Comparison of ENCODE assay signal across 12 mouse cellular contexts in genomic region chr14:103779276-103779675, GRCm38 (mm10).
DNase-seq lines count a peak whose midpoint lies in the region; ATAC-seq and TF ChIP-seq lines count a peak whose summit lies in the region.
"Had no signal": no experiment of that assay in that cellular context is flagged by ENCODE, and none has a peak within 500 bp of the region (broad histone marks: within the 10 kb centered on the region; RNA-seq: fewer than 3 reads in every experiment).

No protein-coding gene starts in this region.

- no peak for TF ChIP-seq EP300 in lung, postnatal 0 days (IDR thresholded peaks at IDR 0.05)

- ATAC-seq in lung, embryonic 15.5 days (ENCODE audit: borderline replicate concordance, extremely low read depth, low FRiP score, low TSS enrichment) = no peak
- ATAC-seq in lung, postnatal 0 days = no peak
- peak; percentile 43 for ATAC-seq in forebrain, embryonic 16.5 days
- peak; percentile 19; the same call in 1 of the 2 replicates for ATAC-seq in midbrain, embryonic 12.5 days (ENCODE audit: low FRiP score, low read depth)
- no peak for ATAC-seq in stomach, embryonic 15.5 days (ENCODE audit: insufficient read depth, low FRiP score, low read depth)

- no peaks in the 10 kb centered on the region for H3K27me3 ChIP-seq in lung, embryonic 15.5 days
- H3K27me3 ChIP-seq in lung, postnatal 0 days (replicated peaks; ENCODE audit: insufficient read depth, low read length) = no peaks in the 10 kb centered on the region
- H3K27me3 ChIP-seq in forebrain, embryonic 16.5 days (replicated peaks; ENCODE audit: control insufficient read depth, insufficient read depth, low read length) = no peaks in the 10 kb centered on the region
- H3K27me3 ChIP-seq in midbrain, embryonic 12.5 days = no peaks in the 10 kb centered on the region
- H3K27me3 ChIP-seq in stomach, embryonic 15.5 days (replicated peaks) = no peaks in the 10 kb centered on the region

- peaks cover 18% of the 10 kb centered on the region for H3K4me1 ChIP-seq in lung, embryonic 15.5 days
- H3K4me1 ChIP-seq in lung, postnatal 0 days (ENCODE audit: insufficient read depth, low read depth, low read length) = peaks cover 4% of the 10 kb centered on the region; the same call in 1 of the 2 replicates
- H3K4me1 ChIP-seq in forebrain, embryonic 16.5 days (replicated peaks; ENCODE audit: control insufficient read depth, insufficient read depth, low read length) = peaks cover 22% of the 10 kb centered on the region
- H3K4me1 ChIP-seq in midbrain, embryonic 12.5 days = peaks cover 27% of the 10 kb centered on the region
- peaks cover 5% of the 10 kb centered on the region; the same call in 1 of the 2 replicates for H3K4me1 ChIP-seq in stomach, embryonic 15.5 days

- no peaks in the 10 kb centered on the region for H3K9me3 ChIP-seq in lung, embryonic 15.5 days
- no peaks in the 10 kb centered on the region for H3K9me3 ChIP-seq in lung, postnatal 0 days (ENCODE audit: low read length)
- H3K9me3 ChIP-seq in forebrain, embryonic 16.5 days (ENCODE audit: control insufficient read depth, low read length) = no peaks in the 10 kb centered on the region
- H3K9me3 ChIP-seq in midbrain, embryonic 12.5 days = peaks cover 5% of the 10 kb centered on the region; the same call in 1 of the 2 replicates
- no peaks in the 10 kb centered on the region for H3K9me3 ChIP-seq in stomach, embryonic 15.5 days
- H3K9me3 ChIP-seq: limb, embryonic 13.5 days had no signal

- peak overlapping the region; percentile 58; the same call in 1 of the 2 replicates for H3K4me2 ChIP-seq in lung, embryonic 15.5 days
- H3K4me2 ChIP-seq in lung, postnatal 0 days (replicated peaks; ENCODE audit: low read depth, low read length) = no peak overlapping the region
- peak overlapping the region; percentile 55 for H3K4me2 ChIP-seq in forebrain, embryonic 16.5 days (ENCODE audit: low read length)
- peak overlapping the region; percentile 47 for H3K4me2 ChIP-seq in midbrain, embryonic 12.5 days (replicated peaks)
- peak overlapping the region; percentile 48; the same call in 1 of the 2 replicates for H3K4me2 ChIP-seq in stomach, embryonic 15.5 days

- no peak for DNase-seq in lung, postnatal 0 days (ENCODE audit: low spot score)
- no peak for DNase-seq in cerebellum, adult 18-20 months
- no peak for DNase-seq in adrenal gland, adult (ENCODE audit: inconsistent age in 2 of 2, low spot score in 1 of 2)
- DNase-seq in embryo, embryonic 11 days = no peak
- DNase-seq: cerebellum, postnatal 25 days; lung, adult 18-20 months; thymus, postnatal 14 days had no signal

- no peak overlapping the region for H3K9ac ChIP-seq in lung, embryonic 15.5 days
- no peak overlapping the region for H3K9ac ChIP-seq in lung, postnatal 0 days (replicated peaks; ENCODE audit: low read depth)
- H3K9ac ChIP-seq in forebrain, embryonic 16.5 days (replicated peaks; ENCODE audit: low read depth, low read length) = 0 out of 2 replicates have a peak overlapping the region, but pooled peaks have one; percentile 9
- no peak overlapping the region for H3K9ac ChIP-seq in midbrain, embryonic 12.5 days (replicated peaks)
- no peak overlapping the region for H3K9ac ChIP-seq in stomach, embryonic 15.5 days
- H3K9ac ChIP-seq: limb, embryonic 13.5 days had no signal

- no peak overlapping the region for H3K4me3 ChIP-seq in lung, embryonic 15.5 days
- no peak overlapping the region for H3K4me3 ChIP-seq in lung, postnatal 0 days (ENCODE audit: low read depth, low read length)
- H3K4me3 ChIP-seq in forebrain, embryonic 16.5 days (replicated peaks; ENCODE audit: low read length) = no peak overlapping the region; the same call in 1 of the 2 replicates
- peak overlapping the region; percentile 23; the same call in 1 of the 2 replicates for H3K4me3 ChIP-seq in midbrain, embryonic 12.5 days
- H3K4me3 ChIP-seq in stomach, embryonic 15.5 days (replicated peaks) = no peak overlapping the region

- H3K36me3 ChIP-seq in lung, embryonic 15.5 days = no peaks in the 10 kb centered on the region
- H3K36me3 ChIP-seq in lung, postnatal 0 days (ENCODE audit: insufficient read depth, low read length) = no peaks in the 10 kb centered on the region
- no peaks in the 10 kb centered on the region for H3K36me3 ChIP-seq in forebrain, embryonic 16.5 days (ENCODE audit: control insufficient read depth, insufficient read depth)
- H3K36me3 ChIP-seq in midbrain, embryonic 12.5 days = no peaks in the 10 kb centered on the region
- H3K36me3 ChIP-seq in stomach, embryonic 15.5 days = no peaks in the 10 kb centered on the region
- H3K36me3 ChIP-seq: limb, embryonic 13.5 days had no signal

- no peak for TF ChIP-seq CTCF in lung, postnatal 0 days (IDR thresholded peaks at IDR 0.05)

- WGBS in lung, embryonic 15.5 days = 51% methylated on average over 6 of the region's 6 CpGs
- WGBS in lung, postnatal 0 days = 56% methylated on average over 6 of the region's 6 CpGs
- WGBS in forebrain, embryonic 16.5 days = 36% methylated on average over 6 of the region's 6 CpGs
- 63% methylated on average over 6 of the region's 6 CpGs for WGBS in midbrain, embryonic 12.5 days
- WGBS in stomach, embryonic 15.5 days = 60% methylated on average over 6 of the region's 6 CpGs

- no peak overlapping the region for H3K27ac ChIP-seq in lung, embryonic 15.5 days
- no peak overlapping the region for H3K27ac ChIP-seq in lung, postnatal 0 days (ENCODE audit: low read length)
- peak overlapping the region; percentile 73 for H3K27ac ChIP-seq in forebrain, embryonic 16.5 days (ENCODE audit: low read length)
- H3K27ac ChIP-seq in midbrain, embryonic 12.5 days (replicated peaks) = peak overlapping the region; percentile 90
- peak overlapping the region; percentile 77; the same call in 1 of the 2 replicates for H3K27ac ChIP-seq in stomach, embryonic 15.5 days
- H3K27ac ChIP-seq: limb, embryonic 13.5 days had no signal

Comparison
In these comparisons a context has a peak if more than half of its experiments do, and no peak if none do; other contexts are left out.
1. ATAC-seq: peak in forebrain, embryonic 16.5 days (single experiment) and midbrain, embryonic 12.5 days (single experiment); none in lung, embryonic 15.5 days (single experiment), lung, postnatal 0 days (single experiment) and stomach, embryonic 15.5 days (single experiment).
2. H3K27ac ChIP-seq: peak in forebrain, embryonic 16.5 days (single experiment), midbrain, embryonic 12.5 days (single experiment) and stomach, embryonic 15.5 days (single experiment); none in lung, embryonic 15.5 days (single experiment) and lung, postnatal 0 days (single experiment).